Mouse (Mus musculus): ENCODE measurements around the gene Ppcs. TPM values are rescaled to one million over a fixed set of nuclear protein-coding genes. Genes with fewer than 3 reads are reported as not detected.

The Ppcs gene
- polyA plus RNA-seq (2015; fragmentation: Nextera tagmentation; extraction: Ambion mirVana) = 21.8 and 28.5 TPM in 2 replicates

GRCm38 (mm10) chr4:119422294-119422964 is at the start of gene Ppcs, which contains the start of gene Zmynd12:
Gene Ppcs, minus strand, starts transcription at chr4:119422420.
Gene Zmynd12, plus strand, starts transcription at chr4:119422814.
- H3K4me3 ChIP-seq (replicated peaks) = peak within 1 kb of the TSS; percentile 67
- peak; percentile 96 for ATAC-seq (ENCODE audit: low FRiP score)
- peak within 1 kb of the TSS; percentile 93 for H3K27ac ChIP-seq (replicated peaks)
- H3K27me3 ChIP-seq (replicated peaks) = no peaks in the 10 kb centered on the region
- H3K4me2 ChIP-seq = peak within 1 kb of the TSS; percentile 76
- no peaks in the 10 kb centered on the region for H3K36me3 ChIP-seq
- peaks cover 25% of the 10 kb centered on the region for H3K4me1 ChIP-seq
- no peaks in the 10 kb centered on the region for H3K9me3 ChIP-seq (replicated peaks)
- WGBS = under 1% methylated on average over 52 of the region's 52 CpGs
- H3K9ac ChIP-seq (replicated peaks) = peak within 1 kb of the TSS; percentile 64

GRCm38 (mm10) chr4:119467720-119468380 is 45.6 kb upstream of the Ppcs start:
- Histone ChIP-seq H3K4me1 (peaks cover 15% of the 10 kb centered on the region), H3K9me3 (replicated peaks) (no peaks in the 10 kb centered on the region), H3K36me3 (peaks cover 16% of the 10 kb centered on the region; the same call in 1 of the 2 replicates), H3K27me3 (replicated peaks) (no peaks in the 10 kb centered on the region), H3K9ac (replicated peaks) (no peak overlapping the region), H3K4me3 (replicated peaks) (no peak overlapping the region), H3K4me2 (no peak overlapping the region), H3K27ac (replicated peaks) (0 out of 2 replicates have a peak overlapping the region, but pooled peaks have one; percentile 9)
- no peak for ATAC-seq (ENCODE audit: low FRiP score)
- 84% methylated on average over 16 of the region's 16 CpGs for WGBS

- Histone ChIP-seq H3K27me3 (replicated peaks) (no peaks in the 10 kb centered on the region), H3K4me1 (peaks cover 34% of the 10 kb centered on the region), H3K9me3 (replicated peaks) (no peaks in the 10 kb centered on the region), H3K36me3 (peaks cover 16% of the 10 kb centered on the region; the same call in 1 of the 2 replicates), H3K4me2 (no peak overlapping the region), H3K27ac (replicated peaks) (no peak overlapping the region), H3K4me3 (replicated peaks) (no peak overlapping the region), H3K9ac (replicated peaks) (no peak overlapping the region)
- no peak for ATAC-seq (ENCODE audit: low FRiP score)
- 67% methylated on average over 5 of the region's 5 CpGs for WGBS
Observed at GRCm38 (mm10) chr4:119465841-119466240, 43.6 kb upstream of the Ppcs start.

GRCm38 (mm10) chr4:119463756-119464419 is 41.7 kb upstream of the Ppcs start:
- ATAC-seq (ENCODE audit: low FRiP score) = 0 out of 2 replicates have a peak, but pooled peaks have one; percentile 3
- H3K9ac ChIP-seq (replicated peaks) = no peak overlapping the region

GRCm38 (mm10) chr4:119462858-119463755 is 40.9 kb upstream of the Ppcs start:
- no peak overlapping the region for H3K9ac ChIP-seq (replicated peaks)
- H3K27ac ChIP-seq (replicated peaks) = peak overlapping the region; percentile 88
- peaks cover 40% of the 10 kb centered on the region for H3K4me1 ChIP-seq
- H3K27me3 ChIP-seq (replicated peaks) = no peaks in the 10 kb centered on the region
- 25% methylated on average over 11 of the region's 11 CpGs for WGBS
- H3K9me3 ChIP-seq (replicated peaks) = no peaks in the 10 kb centered on the region
- no peak overlapping the region for H3K4me3 ChIP-seq (replicated peaks)
- H3K4me2 ChIP-seq = peak overlapping the region; percentile 18
- peaks cover 13% of the 10 kb centered on the region; the same call in 1 of the 2 replicates for H3K36me3 ChIP-seq
- peak; percentile 68 for ATAC-seq (ENCODE audit: low FRiP score)

More at GRCm38 (mm10) chr4:119463756-119464419, 41.7 kb upstream of the Ppcs start:
- Histone ChIP-seq H3K36me3 (peaks cover 16% of the 10 kb centered on the region; the same call in 1 of the 2 replicates), H3K4me2 (peak overlapping the region; percentile 18), H3K4me3 (replicated peaks) (no peak overlapping the region), H3K27me3 (replicated peaks) (no peaks in the 10 kb centered on the region), H3K9me3 (replicated peaks) (no peaks in the 10 kb centered on the region), H3K27ac (replicated peaks) (peak overlapping the region; percentile 88), H3K4me1 (peaks cover 40% of the 10 kb centered on the region)
- 66% methylated on average over 13 of the region's 13 CpGs for WGBS

- peaks cover 40% of the 10 kb centered on the region for H3K4me1 ChIP-seq
- H3K9me3 ChIP-seq (replicated peaks) = no peaks in the 10 kb centered on the region
- no peaks in the 10 kb centered on the region for H3K27me3 ChIP-seq (replicated peaks)
- H3K9ac ChIP-seq (replicated peaks) = no peak overlapping the region
- H3K4me3 ChIP-seq (replicated peaks) = no peak overlapping the region
- peak overlapping the region; percentile 18 for H3K4me2 ChIP-seq
- WGBS = 87% methylated on average over 3 of the region's 3 CpGs
- no peak for ATAC-seq (ENCODE audit: low FRiP score)
- peaks cover 6% of the 10 kb centered on the region; the same call in 1 of the 2 replicates for H3K36me3 ChIP-seq
- H3K27ac ChIP-seq (replicated peaks) = peak overlapping the region; percentile 88
Observed at GRCm38 (mm10) chr4:119462457-119462856, 40.2 kb upstream of the Ppcs start.

GRCm38 (mm10) chr4:119460728-119461141 is 38.5 kb upstream of the Ppcs start:
- H3K27me3 ChIP-seq (replicated peaks) = no peaks in the 10 kb centered on the region
- no peak overlapping the region for H3K4me3 ChIP-seq (replicated peaks)
- 7% methylated on average over 8 of the region's 8 CpGs for WGBS

GRCm38 (mm10) chr4:119460296-119460695 is 38.1 kb upstream of the Ppcs start:
- peak overlapping the region; percentile 38 for H3K4me2 ChIP-seq
- H3K9ac ChIP-seq (replicated peaks) = no peak overlapping the region
- H3K4me3 ChIP-seq (replicated peaks) = no peak overlapping the region
- no peaks in the 10 kb centered on the region for H3K36me3 ChIP-seq
- no peaks in the 10 kb centered on the region for H3K9me3 ChIP-seq (replicated peaks)
- ATAC-seq (ENCODE audit: low FRiP score) = no peak
- 45% methylated on average over 5 of the region's 5 CpGs for WGBS
- H3K4me1 ChIP-seq = peaks cover 40% of the 10 kb centered on the region
- peak overlapping the region; percentile 88 for H3K27ac ChIP-seq (replicated peaks)
- H3K27me3 ChIP-seq (replicated peaks) = no peaks in the 10 kb centered on the region

More at GRCm38 (mm10) chr4:119460728-119461141, 38.5 kb upstream of the Ppcs start:
- H3K9me3 ChIP-seq (replicated peaks) = no peaks in the 10 kb centered on the region
- ATAC-seq (ENCODE audit: low FRiP score) = peak; percentile 65
- H3K4me2 ChIP-seq = peak overlapping the region; percentile 38
- no peaks in the 10 kb centered on the region for H3K36me3 ChIP-seq
- H3K4me1 ChIP-seq = peaks cover 40% of the 10 kb centered on the region
- peak overlapping the region; percentile 88 for H3K27ac ChIP-seq (replicated peaks)
- no peak overlapping the region for H3K9ac ChIP-seq (replicated peaks)

- no peaks in the 10 kb centered on the region for H3K27me3 ChIP-seq (replicated peaks)
- no peak overlapping the region for H3K9ac ChIP-seq (replicated peaks)
- H3K27ac ChIP-seq (replicated peaks) = 0 out of 2 replicates have a peak overlapping the region, but pooled peaks have one; percentile 23
- 13% methylated on average over 6 of the region's 6 CpGs for WGBS
- no peaks in the 10 kb centered on the region for H3K9me3 ChIP-seq (replicated peaks)
- H3K36me3 ChIP-seq = no peaks in the 10 kb centered on the region
- peaks cover 8% of the 10 kb centered on the region for H3K4me1 ChIP-seq
- H3K4me2 ChIP-seq = no peak overlapping the region
- no peak overlapping the region for H3K4me3 ChIP-seq (replicated peaks)
- peak; percentile 71 for ATAC-seq (ENCODE audit: low FRiP score)
Observed at GRCm38 (mm10) chr4:119453533-119453932, 31.3 kb upstream of the Ppcs start.

- Histone ChIP-seq H3K4me3 (replicated peaks) (no peak overlapping the region), H3K27me3 (replicated peaks) (no peaks in the 10 kb centered on the region), H3K9me3 (replicated peaks) (no peaks in the 10 kb centered on the region), H3K36me3 (no peaks in the 10 kb centered on the region), H3K4me2 (no peak overlapping the region), H3K4me1 (peaks cover 8% of the 10 kb centered on the region), H3K27ac (replicated peaks) (no peak overlapping the region), H3K9ac (replicated peaks) (no peak overlapping the region)
- WGBS = 75% methylated on average over 5 of the region's 5 CpGs
- no peak; the same call in 1 of the 2 replicates for ATAC-seq (ENCODE audit: low FRiP score)
Observed at GRCm38 (mm10) chr4:119453128-119453527, 30.9 kb upstream of the Ppcs start.
